Mouse (Mus musculus) C2C12 (cell line): ENCODE measurements around the gene Cds1.

ENCODE experiments used
- CEBPB ChIP-seq: IDR thresholded peaks from one replicate; pipeline ENCODE4 v1.6.1; 2011; ENCODE audit warnings: low read depth, mild to moderate bottlenecking, control low read depth, moderate library complexity
- CTCF ChIP-seq: IDR thresholded peaks from one replicate; pipeline ENCODE4 v1.5.1; 2011; ENCODE audit not compliant: control insufficient read depth, insufficient read depth, insufficient read length
- FOSL1 ChIP-seq: IDR thresholded peaks from one replicate; pipeline ENCODE4 v1.8.0; 2011; ENCODE audit warnings: mild to moderate bottlenecking, low read length; ENCODE audit not compliant: poor library complexity, insufficient read depth, severe bottlenecking
- MAX ChIP-seq: IDR thresholded peaks from one replicate; pipeline ENCODE4 v1.6.1; 2011; ENCODE audit warnings: mild to moderate bottlenecking, control low read depth
- MYOD1 ChIP-seq: IDR thresholded peaks from one replicate; pipeline ENCODE4 v1.6.1; 2011; ENCODE audit warnings: low read depth; ENCODE audit not compliant: control insufficient read depth, insufficient read length
- MYOG ChIP-seq: IDR thresholded peaks from one replicate; pipeline ENCODE4 v1.6.1; 2011; ENCODE audit not compliant: control insufficient read depth, insufficient read length; ENCODE audit errors: extremely low read depth
- USF1 ChIP-seq: IDR thresholded peaks from one replicate; pipeline ENCODE4 v1.6.1; 2011; ENCODE audit warnings: low read depth, mild to moderate bottlenecking, control low read depth, moderate library complexity

- no peak for TF ChIP-seq CTCF
- no peak for TF ChIP-seq MAX
- TF ChIP-seq USF1, result no peak
- no peak for TF ChIP-seq MYOD1
- TF ChIP-seq CEBPB, result no peak
- TF ChIP-seq MYOG, result no peak
- TF ChIP-seq FOSL1, result no peak
Measured at GRCm38 (mm10) chr5:101785921-101786614, 21.1 kb downstream of the Cds1 start.
